Mouse (Mus musculus) hindbrain, embryonic 13.5 days (tissue): ENCODE data around the gene Pold4. TPM values are rescaled to one million over a fixed set of nuclear protein-coding genes. Genes with fewer than 3 reads are reported as not detected.
A peak's percentile ranks its signal among the peaks of the same experiment; 100 is the strongest.
"Not testable (repeated sequence)": the region's sequence is repeated elsewhere in the genome, so short reads cannot be mapped to it uniquely, and the experiment has no call there.

ENCODE experiments used
- ATAC-seq: fragments of 200-750 bp; cut with Nextera tagmentation; 2 replicates; pipeline ENCODE4 v1.8.0; 2017; ENCODE audit warnings: moderate TSS enrichment; ENCODE audit not compliant: low FRiP score
- H3K27ac ChIP-seq: fragments of 300-500 bp; sonication (generic); 2 replicates; pipeline ENCODE4 v1.5.1; 2015; ENCODE audit warnings: inconsistent platforms, mild to moderate bottlenecking, moderate library complexity
- H3K27me3 ChIP-seq: fragments of 300-500 bp; sonication (generic); 2 replicates; pipeline ENCODE4 v1.6.1; 2015; ENCODE audit warnings: mild to moderate bottlenecking, inconsistent platforms
- H3K36me3 ChIP-seq: fragments of 300-500 bp; sonication (generic); 2 replicates; pipeline ENCODE4 v1.6.1; 2015; ENCODE audit warnings: mild to moderate bottlenecking, inconsistent platforms
- H3K4me1 ChIP-seq: fragments of 300-500 bp; sonication (generic); replicated peaks from 2 replicates; pipeline ENCODE4 v1.6.1; 2015; ENCODE audit warnings: inconsistent platforms
- H3K4me2 ChIP-seq: fragments of 300-500 bp; sonication (generic); 2 replicates; pipeline ENCODE4 v1.6.1; 2015; ENCODE audit warnings: inconsistent platforms, mild to moderate bottlenecking, moderate library complexity
- H3K4me3 ChIP-seq: fragments of 300-500 bp; sonication (generic); 2 replicates; pipeline ENCODE4 v1.5.1; 2015; ENCODE audit warnings: mild to moderate bottlenecking, inconsistent platforms
- H3K9ac ChIP-seq: fragments of 300-500 bp; sonication (generic); 2 replicates; pipeline ENCODE4 v1.6.1; 2015; ENCODE audit warnings: mild to moderate bottlenecking, inconsistent platforms
- H3K9me3 ChIP-seq: fragments of 300-500 bp; sonication (generic); 2 replicates; pipeline ENCODE4 v1.6.1; 2016; ENCODE audit warnings: inconsistent platforms
- WGBS: fragments of 180-500 bp; shearing (Covaris S2); methylation state at CpG from one replicate; pipeline ENCODE4 v1.1.7; 2015; 5-methylcytosine and 5-hydroxymethylcytosine counted together
- polyA plus RNA-seq: library from polyadenylated mRNA; unstranded; fragments of >200 nt; fragmentation: Nextera tagmentation; extraction: Ambion mirVana; gene quantifications from 2 replicates; pipeline ENCODE4 v1.2.1, GENCODE M21; 2015

Pold4 gene
- polyA plus RNA-seq, 1 experiment from 2014 or later = 20.2 TPM

DNA sequence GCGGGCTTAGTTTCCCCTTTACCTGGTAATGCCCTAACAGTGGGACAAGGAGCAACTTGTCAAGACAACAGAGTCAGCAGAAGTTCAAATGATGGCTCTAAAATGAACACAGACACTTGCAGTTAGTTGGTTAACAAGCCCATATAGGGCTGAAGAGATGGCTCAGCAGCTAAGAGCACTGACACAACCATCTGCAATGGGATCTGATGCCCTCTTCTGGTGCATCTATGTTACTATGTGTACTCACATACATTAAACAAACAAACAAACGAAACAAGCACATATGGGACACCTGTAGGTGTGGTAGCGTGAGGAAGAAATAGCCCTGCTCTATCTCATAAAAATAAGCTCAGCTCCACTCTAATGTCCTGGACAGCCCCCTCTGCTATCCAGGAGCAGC lies 10.7 kb downstream of the Pold4 start:
- no peak for ATAC-seq
- no peaks in the 10 kb centered on the region for H3K36me3 ChIP-seq
- H3K9me3 ChIP-seq = no peaks in the 10 kb centered on the region
- no peaks in the 10 kb centered on the region for H3K27me3 ChIP-seq
- H3K4me3 ChIP-seq = no peak overlapping the region
- H3K9ac ChIP-seq = no peak overlapping the region
- WGBS = 69% methylated on average over 3 of the region's 3 CpGs
- H3K4me1 ChIP-seq = no peaks in the 10 kb centered on the region
- H3K4me2 ChIP-seq = no peak overlapping the region
- no peak overlapping the region for H3K27ac ChIP-seq

GRCm38 (mm10) chr19:4244775-4245174 lies 13.1 kb downstream of the Pold4 start:
- Histone ChIP-seq H3K9ac (no peak overlapping the region), H3K27me3 (0 out of 2 replicates have a peak, but pooled peaks cover 2% of the 10 kb centered on the region)

DNA sequence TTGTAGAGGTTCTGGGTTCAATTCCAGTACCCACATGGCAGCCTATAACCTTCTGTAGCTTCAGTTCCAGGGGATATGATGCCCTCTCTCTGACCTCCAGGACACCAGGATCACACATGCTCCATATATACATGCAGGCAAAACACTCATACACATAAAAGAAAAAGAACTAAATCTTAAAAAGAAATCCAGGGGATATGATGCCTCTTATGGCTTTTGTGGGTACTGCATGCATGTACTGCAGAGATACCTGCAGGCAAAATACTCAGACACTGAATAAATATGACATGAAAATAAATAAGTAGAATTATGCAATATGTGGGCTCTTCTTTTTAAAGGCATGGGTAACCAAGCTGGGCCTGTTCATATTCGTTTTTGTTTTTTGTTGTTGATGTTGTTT lies 15.3 kb downstream of the Pold4 start:
- H3K27me3 ChIP-seq = 0 out of 2 replicates have a peak, but pooled peaks cover 2% of the 10 kb centered on the region
- no peaks in the 10 kb centered on the region for H3K4me1 ChIP-seq
- H3K27ac ChIP-seq = no peak overlapping the region
- no peak overlapping the region for H3K4me2 ChIP-seq
- no peak overlapping the region for H3K9ac ChIP-seq
- no peaks in the 10 kb centered on the region for H3K9me3 ChIP-seq
- no peak for ATAC-seq
- WGBS = 56% methylated on average over 1 of the region's 1 CpGs
- no peak overlapping the region for H3K4me3 ChIP-seq
- no peaks in the 10 kb centered on the region for H3K36me3 ChIP-seq

More at GRCm38 (mm10) chr19:4244775-4245174, 13.1 kb downstream of the Pold4 start:
- H3K4me2 ChIP-seq = no peak overlapping the region
- 86% methylated on average over 6 of the region's 6 CpGs for WGBS
- H3K4me3 ChIP-seq = no peak overlapping the region
- H3K27ac ChIP-seq = no peak overlapping the region
- H3K4me1 ChIP-seq = no peaks in the 10 kb centered on the region
- no peaks in the 10 kb centered on the region for H3K36me3 ChIP-seq
- ATAC-seq = no peak
- H3K9me3 ChIP-seq = no peaks in the 10 kb centered on the region

- H3K9me3 ChIP-seq, H3K36me3 ChIP-seq, H3K27ac ChIP-seq, H3K4me3 ChIP-seq, H3K4me2 ChIP-seq, H3K9ac ChIP-seq, H3K4me1 ChIP-seq, ATAC-seq, H3K27me3 ChIP-seq: not testable (repeated sequence)
- WGBS = 77% methylated on average over 1 of the region's 1 CpGs
Observed at GRCm38 (mm10) chr19:4248683-4249082, 17.0 kb downstream of the Pold4 start.

- Histone ChIP-seq H3K4me3 (no peak overlapping the region), H3K4me2 (no peak overlapping the region), H3K9me3 (no peaks in the 10 kb centered on the region), H3K27ac (no peak overlapping the region), H3K9ac (no peak overlapping the region), H3K4me1 (peaks cover 11% of the 10 kb centered on the region), H3K27me3 (0 out of 2 replicates have a peak, but pooled peaks cover under 1% of the 10 kb centered on the region), H3K36me3 (no peaks in the 10 kb centered on the region)
- WGBS = 87% methylated on average over 7 of the region's 7 CpGs
- no peak for ATAC-seq
Observed at GRCm38 (mm10) chr19:4254230-4254629, 22.5 kb downstream of the Pold4 start.

DNA sequence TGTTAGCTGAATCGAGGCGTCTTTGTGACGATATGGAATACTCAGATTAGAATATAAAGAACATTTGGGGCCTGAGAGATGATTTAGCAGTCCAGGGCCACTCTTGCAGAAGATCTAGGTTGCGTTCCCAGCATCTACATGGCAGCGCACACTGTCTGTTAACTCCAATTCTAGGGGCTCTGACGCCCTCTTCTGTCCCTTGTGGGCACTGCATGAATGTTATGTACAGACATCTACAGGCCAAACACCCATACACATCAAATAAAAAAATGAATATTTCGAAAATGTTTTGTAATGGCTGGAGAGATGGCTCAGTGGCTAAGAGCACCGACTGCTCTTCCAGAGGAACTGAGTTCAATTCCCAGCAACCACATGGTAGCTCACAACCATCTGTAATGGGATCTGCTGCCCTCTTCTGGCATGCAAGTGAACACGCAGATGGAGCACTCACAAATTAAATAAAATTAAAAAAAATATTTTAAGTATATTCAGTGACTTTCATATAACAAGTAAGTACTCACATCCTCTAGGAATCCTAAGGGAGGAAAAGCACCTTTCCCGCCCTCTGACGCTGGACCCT lies 24.0 kb downstream of the Pold4 start:
- H3K27me3 ChIP-seq = no peaks in the 10 kb centered on the region
- H3K4me2 ChIP-seq = no peak overlapping the region
- no peak for ATAC-seq
- H3K27ac ChIP-seq = no peak overlapping the region
- H3K36me3 ChIP-seq = no peaks in the 10 kb centered on the region
- 71% methylated on average over 11 of the region's 11 CpGs for WGBS
- peaks cover 11% of the 10 kb centered on the region for H3K4me1 ChIP-seq
- no peak overlapping the region for H3K9ac ChIP-seq
- no peaks in the 10 kb centered on the region for H3K9me3 ChIP-seq
- no peak overlapping the region for H3K4me3 ChIP-seq

GRCm38 (mm10) chr19:4257216-4257896 lies 25.7 kb downstream of the Pold4 start:
- no peaks in the 10 kb centered on the region for H3K27me3 ChIP-seq
- ATAC-seq = peak; percentile 90
- H3K4me2 ChIP-seq = peak overlapping the region; percentile 90
- no peaks in the 10 kb centered on the region for H3K9me3 ChIP-seq
- H3K4me3 ChIP-seq = peak overlapping the region; percentile 56
- H3K9ac ChIP-seq = peak overlapping the region; percentile 71
- WGBS = under 1% methylated on average over 41 of the region's 41 CpGs
- H3K36me3 ChIP-seq = no peaks in the 10 kb centered on the region
- 0 out of 2 replicates have a peak overlapping the region, but pooled peaks have one; percentile 35 for H3K27ac ChIP-seq
- H3K4me1 ChIP-seq = peaks cover 11% of the 10 kb centered on the region

- Histone ChIP-seq H3K36me3 (no peaks in the 10 kb centered on the region), H3K4me3 (peak overlapping the region; percentile 56), H3K27ac (no peak overlapping the region), H3K9me3 (no peaks in the 10 kb centered on the region), H3K4me2 (peak overlapping the region; percentile 90), H3K27me3 (no peaks in the 10 kb centered on the region), H3K4me1 (peaks cover 11% of the 10 kb centered on the region), H3K9ac (peak overlapping the region; percentile 71)
- WGBS = 23% methylated on average over 12 of the region's 12 CpGs
- ATAC-seq = no peak; the same call in 1 of the 2 replicates
Observed at GRCm38 (mm10) chr19:4257897-4258252, 26.2 kb downstream of the Pold4 start.

- Histone ChIP-seq H3K4me3 (no peak overlapping the region), H3K36me3 (0 out of 2 replicates have a peak, but pooled peaks cover 3% of the 10 kb centered on the region), H3K9ac (peak overlapping the region; percentile 49; the same call in 1 of the 2 replicates), H3K9me3 (no peaks in the 10 kb centered on the region), H3K4me1 (peaks cover 11% of the 10 kb centered on the region), H3K27ac (no peak overlapping the region), H3K4me2 (no peak overlapping the region), H3K27me3 (no peaks in the 10 kb centered on the region)
- 62% methylated on average over 8 of the region's 8 CpGs for WGBS
- no peak for ATAC-seq
Observed at GRCm38 (mm10) chr19:4261038-4261698, 29.5 kb downstream of the Pold4 start.

DNA sequence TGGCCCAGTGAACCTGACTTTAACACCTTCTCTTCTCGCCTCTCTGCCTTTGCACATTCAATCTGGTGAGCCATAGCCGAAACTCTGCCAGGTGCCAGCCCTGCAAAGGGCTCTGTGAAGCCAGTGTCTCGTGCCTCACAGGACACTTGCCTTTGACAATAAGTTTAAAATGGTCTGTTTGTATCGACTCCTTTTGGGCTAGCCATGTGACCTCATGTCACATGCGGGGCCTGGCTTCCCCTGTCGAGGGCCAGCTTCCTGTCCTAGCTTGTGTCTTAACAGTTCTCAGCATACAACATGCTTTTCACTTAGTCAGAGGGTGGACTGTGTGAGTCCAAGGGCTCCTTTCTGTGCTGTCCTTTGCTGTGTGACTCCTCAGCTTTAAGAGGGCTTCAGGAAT lies 31.1 kb downstream of the Pold4 start:
- Histone ChIP-seq H3K9me3 (no peaks in the 10 kb centered on the region), H3K27ac (no peak overlapping the region), H3K9ac (no peak overlapping the region), H3K4me1 (peaks cover 4% of the 10 kb centered on the region), H3K27me3 (peaks cover 6% of the 10 kb centered on the region), H3K4me3 (no peak overlapping the region), H3K36me3 (0 out of 2 replicates have a peak, but pooled peaks cover 3% of the 10 kb centered on the region), H3K4me2 (no peak overlapping the region)
- ATAC-seq = no peak
- WGBS = 80% methylated on average over 6 of the region's 6 CpGs

DNA sequence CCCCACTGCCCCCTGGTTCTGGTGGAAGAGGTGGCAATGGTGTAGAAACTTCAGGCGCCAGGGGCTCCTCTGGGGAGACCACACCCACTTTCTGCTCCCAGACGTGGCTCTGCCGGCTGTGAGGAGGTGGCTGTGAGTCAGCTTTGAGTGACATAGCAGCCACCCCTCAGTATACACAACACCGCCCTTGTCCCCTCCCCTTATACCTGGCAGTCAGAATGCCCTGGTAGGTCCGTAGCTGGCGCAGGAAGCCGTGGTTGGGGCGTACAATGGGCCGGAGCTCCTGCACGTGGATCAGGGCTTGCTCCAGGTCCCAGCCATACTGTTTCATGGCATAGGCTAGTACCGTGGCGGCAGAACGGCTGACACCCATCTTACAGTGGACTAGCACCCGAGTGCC lies 32.0 kb downstream of the Pold4 start:
- H3K4me1 ChIP-seq = peaks cover 4% of the 10 kb centered on the region
- H3K4me3 ChIP-seq = no peak overlapping the region
- H3K9me3 ChIP-seq = no peaks in the 10 kb centered on the region
- no peak for ATAC-seq
- H3K36me3 ChIP-seq = 0 out of 2 replicates have a peak, but pooled peaks cover 3% of the 10 kb centered on the region
- no peak overlapping the region for H3K4me2 ChIP-seq
- H3K27ac ChIP-seq = no peak overlapping the region
- H3K9ac ChIP-seq = no peak overlapping the region
- WGBS = 76% methylated on average over 14 of the region's 14 CpGs
- H3K27me3 ChIP-seq = peaks cover 16% of the 10 kb centered on the region

GRCm38 (mm10) chr19:4264171-4264780 lies 32.6 kb downstream of the Pold4 start:
- Histone ChIP-seq H3K9me3 (no peaks in the 10 kb centered on the region), H3K27ac (no peak overlapping the region), H3K4me1 (peaks cover 10% of the 10 kb centered on the region), H3K4me3 (no peak overlapping the region), H3K27me3 (peaks cover 22% of the 10 kb centered on the region), H3K9ac (no peak overlapping the region), H3K4me2 (no peak overlapping the region), H3K36me3 (0 out of 2 replicates have a peak, but pooled peaks cover 3% of the 10 kb centered on the region)
- 94% methylated on average over 6 of the region's 6 CpGs for WGBS
- no peak for ATAC-seq
